Mouse (Mus musculus) ovary, adult 2 months (tissue): ENCODE data around the gene Spaca1. TPM values are rescaled to one million over a fixed set of nuclear protein-coding genes. Genes with fewer than 3 reads are reported as not detected.

Source experiments
- polyA plus RNA-seq: library from polyadenylated mRNA; depleted of rRNA; stranded (reverse); fragments of >200 nt; gene quantifications from 2 replicates; pipeline ENCODE4 v1.2.3, GENCODE M21; 2012; rRNA removed

Gene Spaca1
- 0.30 and 0.95 TPM in 2 replicates for polyA plus RNA-seq

GRCm38 (mm10) chr4:34049571-34050255 lies at the start of gene Spaca1:
Spaca1 (minus strand) TSS chr4:34050191.

Other genes starting within 250 kb of the Spaca1 start
- gene Cnr1, start 125.6 kb downstream of the Spaca1 start, polyA plus RNA-seq: 0.81 and 2.5 TPM in 2 replicates